Mouse (Mus musculus) liver, adult 2 months (tissue): ENCODE measurements around the gene Tmem132b. TPM values are rescaled to one million over a fixed set of nuclear protein-coding genes. Genes with fewer than 3 reads are reported as not detected.

Source experiments
- DNase-seq: peaks from one replicate; pipeline ENCODE4 v3.0.0-alpha.2; 2011; ENCODE audit warnings: low read depth, low spot score; ENCODE audit errors: extremely low read depth
- H3K27ac ChIP-seq: fragments of 200-500 bp; replicated peaks from 2 replicates; pipeline ENCODE4 v1.5.1; 2012; ENCODE audit warnings: low read depth, mild to moderate bottlenecking, control low read depth, inconsistent platforms, low read length; ENCODE audit not compliant: insufficient read depth
- H3K27me3 ChIP-seq: fragments of 200-500 bp; 2 replicates; pipeline ENCODE4 v1.6.1; 2012; ENCODE audit warnings: mild to moderate bottlenecking, moderate library complexity, low read length, inconsistent platforms; ENCODE audit not compliant: control insufficient read depth, insufficient read depth
- H3K36me3 ChIP-seq: fragments of 200-500 bp; 2 replicates; pipeline ENCODE4 v1.6.1; 2012; ENCODE audit warnings: low read length, inconsistent platforms; ENCODE audit not compliant: control insufficient read depth, insufficient read depth
- H3K4me1 ChIP-seq: fragments of 200-500 bp; 2 replicates; pipeline ENCODE4 v1.6.1; 2011; ENCODE audit warnings: low read length; ENCODE audit not compliant: control insufficient read depth, insufficient read depth
- H3K4me3 ChIP-seq: fragments of 200-500 bp; 2 replicates; pipeline ENCODE4 v1.5.1; 2011; ENCODE audit warnings: low read depth, mild to moderate bottlenecking, control low read depth, low read length, moderate library complexity; ENCODE audit not compliant: insufficient read depth
- H3K79me2 ChIP-seq: fragments of 200-500 bp; 2 replicates; pipeline ENCODE4 v1.6.1; 2012; ENCODE audit warnings: inconsistent platforms, mild to moderate bottlenecking, low read length, moderate library complexity; ENCODE audit not compliant: control insufficient read depth, insufficient read depth
- H3K9ac ChIP-seq: fragments of 200-500 bp; 2 replicates; pipeline ENCODE4 v1.6.1; 2012; ENCODE audit warnings: low read depth, mild to moderate bottlenecking, control low read depth, inconsistent platforms, low read length
- CTCF ChIP-seq: fragments of 200-500 bp; IDR thresholded peaks from 2 replicates; pipeline ENCODE4 v1.5.1; 2011; ENCODE audit warnings: low read depth, low read length, control low read depth
- POLR2A ChIP-seq: fragments of 200-500 bp; IDR thresholded peaks from 2 replicates; pipeline ENCODE4 v1.6.1; 2011; ENCODE audit warnings: low read length, control low read depth; ENCODE audit not compliant: insufficient read depth; ENCODE audit errors: extremely low read depth
- WGBS: fragments of 180-500 bp; shearing (Covaris S2); methylation state at CpG from one replicate; pipeline ENCODE4 v1.1.7; 2018; 5-methylcytosine and 5-hydroxymethylcytosine counted together
- polyA plus RNA-seq: library from polyadenylated mRNA; depleted of rRNA; stranded (reverse); fragments of >200 nt; gene quantifications from 2 replicates; pipeline ENCODE4 v1.2.3, GENCODE M21; 2012
- total RNA-seq: library from RNA; depleted of rRNA; stranded (reverse); fragments of >200 nt; gene quantifications from 2 replicates; pipeline ENCODE4 v1.2.3, GENCODE M21; 2014

Tmem132b gene
- total and polyA plus RNA-seq, 2 experiments, result not detected

DNA sequence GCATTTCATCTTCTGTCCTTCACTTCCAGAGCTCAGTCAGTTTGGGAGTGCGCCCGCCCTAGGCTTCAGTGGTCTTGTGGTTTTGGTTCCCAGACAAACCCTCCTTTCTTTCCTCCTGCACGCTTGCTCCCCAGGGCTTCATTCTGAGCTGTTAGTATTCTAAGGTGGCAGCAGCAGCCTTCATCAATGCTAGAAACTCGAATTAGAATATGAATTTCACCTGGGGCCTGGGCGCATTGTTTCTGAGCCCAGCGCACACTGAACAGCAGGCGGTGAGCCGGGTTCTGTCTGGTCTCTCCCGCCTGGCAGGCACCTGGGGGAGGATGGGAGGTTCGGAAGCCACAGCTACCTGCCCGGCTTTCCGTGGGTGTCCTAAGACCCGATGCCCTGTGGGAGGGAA is 14.7 kb downstream of the Tmem132b start:
- TF ChIP-seq POLR2A, result no peak
- TF ChIP-seq CTCF, result no peak
- Histone ChIP-seq H3K36me3 (no peaks in the 10 kb centered on the region), H3K27ac (no peak overlapping the region), H3K9ac (no peak overlapping the region), H3K27me3 (no peaks in the 10 kb centered on the region), H3K4me1 (no peaks in the 10 kb centered on the region), H3K79me2 (no peaks in the 10 kb centered on the region), H3K4me3 (no peak overlapping the region)
- WGBS, result 43% methylated on average over 13 of the region's 13 CpGs
- no peak for DNase-seq

DNA sequence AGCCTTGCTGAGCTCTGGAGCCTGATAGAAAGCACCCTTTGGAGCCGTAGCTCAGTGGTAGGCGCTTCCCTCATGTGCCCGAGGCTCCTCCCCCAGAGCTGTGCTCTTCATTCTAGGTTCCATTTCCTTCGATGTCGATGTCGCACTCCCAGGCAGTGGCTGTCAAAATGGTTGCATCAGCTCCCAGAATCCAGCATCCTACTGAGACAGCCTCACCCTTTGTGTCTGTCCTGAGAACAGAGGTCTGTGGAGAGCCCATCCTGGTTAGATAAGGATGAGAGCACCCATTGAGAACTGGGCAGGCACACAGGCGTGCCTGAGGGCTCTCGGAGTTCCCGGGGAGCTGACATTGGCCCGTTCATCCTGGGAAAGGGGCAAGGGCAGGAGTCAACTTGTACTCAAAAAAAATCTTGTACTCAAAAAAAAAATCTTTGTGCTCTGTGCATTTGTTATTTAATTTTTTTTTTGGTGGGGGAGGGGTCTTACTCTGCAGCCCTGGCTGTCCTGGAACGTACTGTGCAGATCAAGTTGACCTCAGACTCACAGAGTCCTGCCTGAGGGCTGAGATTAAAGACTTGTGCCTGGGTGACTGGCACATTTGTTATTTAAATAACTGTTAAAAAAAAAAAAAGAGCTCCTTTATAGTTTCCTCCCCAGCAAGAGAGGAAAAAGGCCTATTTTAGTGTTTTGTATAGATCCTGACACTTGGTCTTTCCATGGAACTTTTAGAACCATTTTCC is 18.3 kb downstream of the Tmem132b start:
- WGBS, result 46% methylated on average over 11 of the region's 11 CpGs
- no peaks in the 10 kb centered on the region for H3K79me2 ChIP-seq

DNA sequence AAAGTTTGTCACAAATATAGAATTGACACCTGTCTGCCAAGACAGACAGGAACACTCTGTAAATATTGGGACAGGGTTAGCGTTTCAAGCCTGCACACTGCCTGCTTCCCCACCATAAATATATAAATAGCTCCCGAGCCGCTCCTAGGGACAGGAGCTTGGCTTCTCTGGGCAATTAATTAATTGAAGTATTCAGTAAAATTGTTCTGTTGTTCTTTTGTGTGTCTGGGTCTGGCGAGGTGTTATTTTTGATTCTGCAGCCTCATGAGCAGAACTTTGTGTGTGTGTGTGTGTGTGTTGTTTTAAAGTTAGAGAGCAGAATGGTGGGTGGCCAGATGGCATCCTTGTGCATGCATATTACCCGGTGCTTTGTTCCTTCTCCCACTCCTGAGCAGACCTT is 24.2 kb downstream of the Tmem132b start:
- no peaks in the 10 kb centered on the region for H3K4me1 ChIP-seq
- no peaks in the 10 kb centered on the region for H3K27me3 ChIP-seq
- H3K79me2 ChIP-seq, result no peaks in the 10 kb centered on the region
- H3K27ac ChIP-seq, result no peak overlapping the region
- DNase-seq, result no peak
- H3K9ac ChIP-seq, result no peak overlapping the region
- no peak for TF ChIP-seq POLR2A
- no peak for TF ChIP-seq CTCF
- no peak overlapping the region for H3K4me3 ChIP-seq
- H3K36me3 ChIP-seq, result no peaks in the 10 kb centered on the region
- 59% methylated on average over 5 of the region's 5 CpGs for WGBS

More for the DNA sequence above, 18.3 kb downstream of the Tmem132b start:
- Histone ChIP-seq H3K4me1 (no peaks in the 10 kb centered on the region), H3K27ac (no peak overlapping the region), H3K4me3 (no peak overlapping the region), H3K36me3 (no peaks in the 10 kb centered on the region), H3K27me3 (no peaks in the 10 kb centered on the region), H3K9ac (no peak overlapping the region)
- TF ChIP-seq CTCF (no peak), POLR2A (no peak)
- no peak for DNase-seq

DNA sequence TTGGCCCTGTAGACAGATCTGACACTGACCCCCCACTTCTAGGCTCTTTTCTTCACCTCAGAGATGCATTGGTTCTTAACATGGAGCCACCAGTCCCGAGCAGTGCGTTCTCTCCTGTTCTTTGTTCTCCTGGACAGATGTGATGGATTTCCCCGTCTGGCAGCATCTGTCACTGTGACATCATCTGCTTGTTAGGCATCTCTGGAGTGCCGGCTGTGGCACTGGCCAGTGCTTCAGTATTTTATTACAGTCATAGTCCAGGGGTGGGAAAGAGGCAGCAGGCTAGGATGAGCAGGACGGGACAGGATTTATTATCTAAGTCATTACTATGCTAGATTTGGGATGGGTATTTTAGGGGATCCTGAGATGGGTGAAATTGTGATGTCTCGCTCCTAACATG is 31.9 kb downstream of the Tmem132b start:
- Histone ChIP-seq H3K4me3 (no peak overlapping the region), H3K79me2 (no peaks in the 10 kb centered on the region), H3K36me3 (no peaks in the 10 kb centered on the region), H3K9ac (no peak overlapping the region), H3K4me1 (no peaks in the 10 kb centered on the region), H3K27ac (no peak overlapping the region), H3K27me3 (0 out of 2 replicates have a peak, but pooled peaks cover 2% of the 10 kb centered on the region)
- WGBS, result 64% methylated on average over 6 of the region's 6 CpGs
- TF ChIP-seq CTCF, result no peak
- no peak for TF ChIP-seq POLR2A
- no peak for DNase-seq

DNA sequence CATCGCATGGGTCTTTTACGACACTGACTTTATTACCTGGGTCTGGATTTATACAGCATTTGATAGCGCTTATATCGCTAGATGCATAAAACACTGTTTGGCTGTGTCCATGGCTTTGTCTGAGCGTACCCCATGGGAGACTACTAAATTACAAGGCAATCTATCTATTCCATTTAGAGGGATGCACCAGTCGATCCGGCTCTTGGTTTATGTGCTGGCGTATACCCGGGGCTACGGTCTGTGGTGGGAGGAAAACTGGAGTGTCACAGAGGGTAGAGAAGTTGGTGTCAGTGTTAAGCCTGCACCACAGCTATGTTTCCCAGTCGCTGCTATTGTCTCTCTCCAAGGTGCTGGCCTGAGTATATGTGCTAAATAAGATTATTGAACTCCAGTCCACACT is 34.2 kb downstream of the Tmem132b start:
- Histone ChIP-seq H3K27ac (no peak overlapping the region), H3K4me3 (no peak overlapping the region), H3K79me2 (no peaks in the 10 kb centered on the region), H3K36me3 (no peaks in the 10 kb centered on the region), H3K27me3 (0 out of 2 replicates have a peak, but pooled peaks cover 2% of the 10 kb centered on the region), H3K9ac (no peak overlapping the region), H3K4me1 (no peaks in the 10 kb centered on the region)
- no peak for TF ChIP-seq CTCF
- WGBS, result 76% methylated on average over 11 of the region's 11 CpGs
- no peak for DNase-seq

DNA sequence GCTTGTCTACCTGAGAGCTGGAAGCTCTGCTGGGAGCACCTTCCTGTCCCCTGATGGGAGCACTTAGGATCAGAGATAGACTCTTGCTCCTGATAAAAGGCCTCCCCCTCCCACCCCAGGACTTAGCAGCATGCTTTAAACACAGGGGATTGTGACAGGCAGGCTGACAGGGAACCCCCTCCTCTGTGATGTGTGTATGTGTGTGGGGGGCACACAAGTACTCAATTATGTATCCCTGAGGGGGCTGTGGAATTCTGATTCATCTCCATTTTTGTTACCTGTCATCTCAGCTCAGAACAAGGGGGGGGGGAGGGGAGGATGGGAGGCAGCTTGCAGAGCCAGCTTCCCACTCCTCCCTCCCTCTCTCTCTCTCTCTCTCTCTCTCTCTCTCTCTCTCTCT is 36.9 kb downstream of the Tmem132b start:
- H3K27ac ChIP-seq, result no peak overlapping the region
- H3K79me2 ChIP-seq, result no peaks in the 10 kb centered on the region
- no peak for DNase-seq
- 0 out of 2 replicates have a peak, but pooled peaks cover under 1% of the 10 kb centered on the region for H3K27me3 ChIP-seq
- no peaks in the 10 kb centered on the region for H3K4me1 ChIP-seq
- TF ChIP-seq CTCF, result no peak
- no peak for TF ChIP-seq POLR2A
- H3K4me3 ChIP-seq, result no peak overlapping the region
- H3K9ac ChIP-seq, result no peak overlapping the region
- no peaks in the 10 kb centered on the region for H3K36me3 ChIP-seq
